Mouse (Mus musculus) forebrain, embryonic 10.5 days (tissue): ENCODE measurements around the gene Coil. TPM values are rescaled to one million over a fixed set of nuclear protein-coding genes. Genes with fewer than 3 reads are reported as not detected.
"Not testable (repeated sequence)": the region's sequence is repeated elsewhere in the genome, so short reads cannot be mapped to it uniquely, and the experiment has no call there.

Experiments used
- DNase-seq: peaks from one replicate; pipeline ENCODE4 v3.0.0-alpha.2; 2017; ENCODE audit warnings: low spot score; ENCODE audit errors: extremely low spot score
- H3K27ac ChIP-seq: fragments of 300-500 bp; sonication (generic); 2 replicates; pipeline ENCODE4 v1.5.1; 2016; ENCODE audit warnings: mild to moderate bottlenecking
- H3K27me3 ChIP-seq: fragments of 300-500 bp; sonication (generic); 2 replicates; pipeline ENCODE4 v1.6.1; 2016; ENCODE audit warnings: mild to moderate bottlenecking; ENCODE audit not compliant: poor library complexity, severe bottlenecking
- H3K36me3 ChIP-seq: fragments of 300-500 bp; sonication (generic); replicated peaks from 2 replicates; pipeline ENCODE4 v1.6.1; 2016; ENCODE audit warnings: mild to moderate bottlenecking, moderate library complexity
- H3K4me1 ChIP-seq: fragments of 300-500 bp; sonication (generic); 2 replicates; pipeline ENCODE4 v1.6.1; 2016
- H3K4me3 ChIP-seq: fragments of 300-500 bp; sonication (generic); 2 replicates; pipeline ENCODE4 v1.5.1; 2016; ENCODE audit warnings: mild to moderate bottlenecking, moderate library complexity
- H3K9me3 ChIP-seq: fragments of 300-500 bp; sonication (generic); 2 replicates; pipeline ENCODE4 v1.6.1; 2016; ENCODE audit warnings: mild to moderate bottlenecking, moderate library complexity
- WGBS: fragments of 180-500 bp; shearing (Covaris S2); methylation state at CpG from one replicate; pipeline ENCODE4 v1.1.7; 2016; 5-methylcytosine and 5-hydroxymethylcytosine counted together
- polyA plus RNA-seq: library from polyadenylated mRNA; unstranded; fragments of >200 nt; fragmentation: Nextera tagmentation; extraction: Ambion mirVana; gene quantifications from 2 replicates; pipeline ENCODE4 v1.2.1, GENCODE M21; 2016

Coil gene
- polyA plus RNA-seq, 1 experiment from 2014 or later, result 29.4 TPM

DNA sequence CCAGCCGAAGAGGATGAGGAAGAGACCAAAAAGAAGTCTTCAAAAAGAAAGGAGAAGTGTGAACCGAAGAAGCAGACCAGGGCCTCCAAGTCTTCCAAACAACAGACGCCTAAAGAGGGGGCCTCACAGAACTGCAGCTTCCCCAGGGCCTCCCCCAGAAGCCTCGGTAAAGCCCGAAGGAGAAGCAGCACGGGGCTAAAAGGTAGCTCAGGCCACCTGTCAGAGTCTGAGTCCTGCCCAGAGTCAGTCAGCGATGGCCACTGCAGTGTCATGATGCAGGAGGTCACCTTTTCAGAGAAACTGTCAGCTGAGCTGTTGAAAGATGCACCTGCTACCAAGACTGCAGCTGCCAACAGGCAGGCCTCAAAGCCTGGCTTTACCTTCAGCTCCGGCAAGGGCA lies 11.3 kb downstream of the Coil start:
- WGBS, result 91% methylated on average over 8 of the region's 8 CpGs
- Histone ChIP-seq H3K4me3 (no peak overlapping the region), H3K27ac (no peak overlapping the region), H3K36me3 (peaks cover 73% of the 10 kb centered on the region), H3K4me1 (no peaks in the 10 kb centered on the region), H3K9me3 (no peaks in the 10 kb centered on the region), H3K27me3 (no peaks in the 10 kb centered on the region)
- no peak for DNase-seq

DNA sequence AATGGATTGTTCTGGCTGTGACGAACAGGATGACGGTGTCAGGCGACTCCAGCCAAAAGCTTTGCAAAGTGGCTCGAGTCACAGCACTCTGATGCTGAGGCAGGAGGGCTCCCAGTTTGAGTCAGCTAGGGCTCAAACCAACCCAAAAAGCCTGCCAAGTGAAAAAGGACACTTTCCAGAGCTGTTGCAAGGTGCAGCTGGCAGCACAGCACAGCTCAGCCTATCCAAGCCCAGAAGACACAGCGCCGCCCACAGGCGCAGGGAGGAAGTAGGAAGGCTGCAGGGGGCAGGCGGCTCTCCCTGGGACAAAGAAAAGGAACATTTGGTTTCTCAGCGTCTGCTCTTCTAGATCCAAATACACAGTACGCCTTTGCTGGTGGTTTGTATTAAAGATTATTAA lies 16.6 kb downstream of the Coil start:
- whole genome bisulfite sequencing, result 89% methylated on average over 10 of the region's 10 CpGs
- Histone ChIP-seq H3K36me3 (peaks cover 92% of the 10 kb centered on the region), H3K27ac (no peak overlapping the region), H3K4me1 (no peaks in the 10 kb centered on the region), H3K4me3 (no peak overlapping the region), H3K27me3 (no peaks in the 10 kb centered on the region), H3K9me3 (no peaks in the 10 kb centered on the region)
- DNase-seq, result no peak

DNA sequence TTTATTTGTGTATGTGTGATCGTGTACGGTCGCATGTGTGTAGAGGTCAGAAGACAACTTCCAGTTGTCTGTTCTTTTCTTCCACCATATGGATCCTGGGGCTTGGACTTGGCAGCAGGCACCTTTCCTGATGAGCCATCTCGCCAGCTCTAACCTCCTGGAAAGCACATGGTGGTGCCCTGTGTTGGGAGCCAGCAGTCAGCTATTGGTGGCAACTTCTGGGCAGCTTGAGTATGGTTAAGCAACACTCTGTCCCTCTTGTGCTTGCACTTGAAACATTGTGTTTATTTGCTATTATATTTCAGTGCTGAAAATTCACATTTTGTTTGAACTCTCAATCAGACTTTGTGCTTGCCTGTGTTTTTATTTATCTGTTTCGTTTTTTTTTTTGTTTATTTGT lies 18.9 kb downstream of the Coil start:
- H3K27ac ChIP-seq, result no peak overlapping the region
- H3K4me3 ChIP-seq, result no peak overlapping the region
- DNase-seq, result no peak
- peaks cover 74% of the 10 kb centered on the region for H3K36me3 ChIP-seq
- WGBS, result 82% methylated on average over 5 of the region's 5 CpGs
- no peaks in the 10 kb centered on the region for H3K9me3 ChIP-seq
- no peaks in the 10 kb centered on the region for H3K27me3 ChIP-seq
- H3K4me1 ChIP-seq, result 0 out of 2 replicates have a peak, but pooled peaks cover 4% of the 10 kb centered on the region

DNA sequence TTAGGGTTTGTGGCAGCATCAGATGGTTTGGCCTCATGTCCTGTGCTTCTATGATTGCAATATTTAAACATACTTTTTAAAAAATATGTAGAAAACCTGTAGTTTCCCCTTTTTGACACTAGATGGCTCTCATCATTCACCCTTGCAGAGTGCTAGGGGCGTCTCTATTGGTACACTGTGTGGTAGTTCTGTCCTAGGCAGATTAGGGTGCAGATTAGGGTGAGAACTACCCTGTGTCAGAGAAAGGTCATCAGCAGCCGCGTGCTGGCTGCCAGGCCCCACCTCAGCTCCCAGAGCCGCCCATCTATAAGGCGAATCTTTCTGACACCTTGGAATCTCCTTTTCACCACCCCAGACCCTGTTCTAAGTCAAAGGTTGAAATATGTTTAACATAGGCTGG lies 19.5 kb downstream of the Coil start:
- no peaks in the 10 kb centered on the region for H3K9me3 ChIP-seq
- H3K4me3 ChIP-seq, result no peak overlapping the region
- no peaks in the 10 kb centered on the region for H3K27me3 ChIP-seq
- H3K27ac ChIP-seq, result no peak overlapping the region
- H3K36me3 ChIP-seq, result peaks cover 69% of the 10 kb centered on the region
- 70% methylated on average over 5 of the region's 5 CpGs for whole genome bisulfite sequencing
- DNase-seq, result no peak
- H3K4me1 ChIP-seq, result 0 out of 2 replicates have a peak, but pooled peaks cover 5% of the 10 kb centered on the region

DNA sequence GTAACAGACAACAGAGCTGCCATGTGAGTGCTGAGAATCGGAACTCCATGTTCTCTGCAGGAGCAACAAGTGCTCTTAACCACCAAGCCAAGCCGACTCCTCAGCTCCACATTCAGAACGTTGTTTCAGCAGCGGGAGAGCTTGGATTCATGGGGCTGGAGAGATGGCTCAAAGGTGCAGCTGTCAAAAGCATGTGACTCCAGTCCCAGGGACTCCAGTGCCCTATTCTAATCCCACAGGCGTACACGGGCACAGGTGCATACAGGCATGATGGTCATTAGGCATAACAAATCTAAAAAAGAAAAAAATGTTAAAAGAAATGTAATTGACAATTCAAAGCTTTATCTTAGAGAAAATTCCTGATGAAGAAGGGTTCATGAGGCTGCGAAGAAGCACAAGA lies 23.1 kb downstream of the Coil start:
- Histone ChIP-seq H3K4me1 (peaks cover 7% of the 10 kb centered on the region; the same call in 1 of the 2 replicates), H3K4me3 (no peak overlapping the region), H3K36me3 (peaks cover 32% of the 10 kb centered on the region), H3K27ac (no peak overlapping the region), H3K9me3 (no peaks in the 10 kb centered on the region), H3K27me3 (peaks cover 5% of the 10 kb centered on the region)
- no peak for DNase-seq
- 53% methylated on average over 7 of the region's 7 CpGs for WGBS

DNA sequence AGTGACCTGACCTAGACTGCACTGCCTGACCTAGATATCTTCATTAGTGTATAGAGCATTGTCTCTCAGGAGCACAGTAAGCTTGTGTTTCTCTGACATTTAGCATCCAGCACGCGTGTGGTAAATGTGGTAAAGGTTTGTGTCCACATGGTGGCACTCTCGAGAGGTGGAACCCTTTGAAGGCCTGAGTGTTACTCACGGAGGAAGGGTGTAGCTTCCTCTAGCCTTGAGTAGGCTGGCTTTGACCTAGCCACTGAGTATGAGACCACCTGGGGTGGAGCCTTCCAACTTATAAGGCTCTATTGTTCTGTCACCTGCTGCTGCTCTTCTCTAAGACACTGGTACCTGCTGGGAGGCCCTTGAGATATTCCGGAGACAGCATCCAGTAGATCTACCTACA lies 23.6 kb downstream of the Coil start:
- H3K27me3 ChIP-seq, result peaks cover 10% of the 10 kb centered on the region
- no peak overlapping the region for H3K27ac ChIP-seq
- peaks cover 11% of the 10 kb centered on the region for H3K4me1 ChIP-seq
- no peaks in the 10 kb centered on the region for H3K9me3 ChIP-seq
- peaks cover 28% of the 10 kb centered on the region for H3K36me3 ChIP-seq
- H3K4me3 ChIP-seq, result no peak overlapping the region
- WGBS, result 17% methylated on average over 5 of the region's 5 CpGs
- DNase-seq, result no peak

DNA sequence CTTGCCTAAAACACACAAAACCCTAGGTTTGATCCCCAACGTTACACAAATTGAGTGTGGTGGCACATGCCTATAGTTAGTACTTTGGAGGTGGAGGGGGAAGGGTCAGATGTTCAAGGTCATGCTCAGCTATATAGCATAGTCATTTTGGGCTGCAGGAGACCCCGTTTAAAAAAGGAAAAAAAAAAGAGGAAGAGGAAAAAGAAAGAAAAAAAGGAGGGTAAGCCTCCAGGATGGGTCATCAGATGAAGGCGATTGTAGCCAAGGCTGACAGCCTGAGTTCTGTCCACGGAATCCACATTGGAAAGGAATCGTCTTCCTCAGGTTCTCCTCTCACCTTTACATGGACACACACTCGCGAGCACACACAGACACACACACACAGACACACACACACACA lies 24.4 kb downstream of the Coil start:
- no peak overlapping the region for H3K4me3 ChIP-seq
- 91% methylated on average over 7 of the region's 7 CpGs for WGBS
- no peak overlapping the region for H3K27ac ChIP-seq
- no peak for DNase-seq
- H3K36me3 ChIP-seq, result peaks cover 22% of the 10 kb centered on the region
- H3K9me3 ChIP-seq, result no peaks in the 10 kb centered on the region
- H3K4me1 ChIP-seq, result peaks cover 20% of the 10 kb centered on the region
- H3K27me3 ChIP-seq, result peaks cover 18% of the 10 kb centered on the region

DNA sequence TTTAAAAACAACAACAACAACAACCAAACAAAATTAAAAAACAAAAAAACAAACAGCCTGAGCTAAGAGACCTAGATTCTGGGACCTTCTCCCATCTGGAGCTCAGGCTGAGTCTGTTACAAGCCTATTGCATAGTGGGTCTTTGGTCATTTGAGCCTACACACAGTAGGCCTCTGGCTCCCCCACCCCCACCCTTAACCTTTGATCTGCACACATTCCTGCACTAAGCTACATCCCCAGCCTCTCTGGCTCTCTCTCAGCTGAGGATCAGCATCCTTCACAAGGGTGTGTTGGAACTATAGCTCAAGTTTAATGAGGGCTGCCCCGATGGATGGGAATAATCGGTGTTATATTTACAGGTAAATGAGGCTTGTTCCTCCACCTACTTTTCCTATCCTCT lies 25.6 kb downstream of the Coil start:
- Histone ChIP-seq H3K4me1 (peaks cover 23% of the 10 kb centered on the region), H3K9me3 (no peaks in the 10 kb centered on the region), H3K4me3 (no peak overlapping the region), H3K36me3 (peaks cover 12% of the 10 kb centered on the region), H3K27me3 (peaks cover 30% of the 10 kb centered on the region), H3K27ac (no peak overlapping the region)
- no peak for DNase-seq
- WGBS, result 100% methylated on average over 2 of the region's 2 CpGs

DNA sequence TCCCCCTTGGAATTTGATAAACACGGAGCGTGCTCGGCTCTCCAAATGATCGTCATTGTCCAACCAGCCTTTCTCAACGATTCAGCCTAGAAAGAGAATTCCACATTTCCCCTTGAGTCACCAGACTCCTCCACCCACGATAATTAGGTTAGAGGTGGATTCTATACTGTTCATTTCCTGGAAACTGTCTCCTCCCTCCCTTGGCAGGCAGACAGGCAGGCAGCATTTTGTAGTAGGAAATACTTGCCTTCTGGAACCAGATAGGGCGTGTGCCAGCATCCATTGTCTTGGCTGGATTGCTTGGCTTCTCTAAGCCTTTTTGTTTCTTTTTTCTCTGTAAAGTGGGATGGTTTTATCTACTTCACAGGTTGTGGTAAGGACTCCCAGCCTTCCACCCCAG lies 26.4 kb downstream of the Coil start:
- Histone ChIP-seq H3K27ac (no peak overlapping the region), H3K9me3 (no peaks in the 10 kb centered on the region), H3K4me3 (no peak overlapping the region), H3K36me3 (peaks cover 4% of the 10 kb centered on the region), H3K27me3 (peaks cover 38% of the 10 kb centered on the region), H3K4me1 (peaks cover 23% of the 10 kb centered on the region)
- 82% methylated on average over 7 of the region's 7 CpGs for WGBS
- no peak for DNase-seq

DNA sequence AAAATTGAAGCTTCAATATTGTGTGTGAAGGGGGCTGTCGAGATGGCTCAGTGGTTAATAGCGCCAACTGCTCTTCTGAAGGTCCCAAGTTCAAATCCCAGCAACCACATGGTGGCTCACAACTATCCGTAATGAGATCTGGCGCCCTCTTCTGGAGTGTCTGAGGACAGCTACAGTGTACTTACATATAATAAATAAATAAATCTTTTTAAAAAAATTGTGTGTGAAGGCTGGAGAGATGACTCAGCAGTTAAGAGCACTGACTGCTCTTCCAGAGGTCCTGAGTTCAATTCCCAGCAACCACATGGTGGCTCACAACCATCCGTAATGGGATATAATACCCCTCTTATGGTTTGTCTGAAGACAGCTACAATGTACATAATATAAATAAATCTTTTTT lies 27.3 kb downstream of the Coil start:
- WGBS, result 87% methylated on average over 5 of the region's 5 CpGs
- H3K36me3 ChIP-seq, H3K4me3 ChIP-seq, H3K27ac ChIP-seq, H3K9me3 ChIP-seq, DNase-seq: not testable (repeated sequence)
- H3K4me1 ChIP-seq, result peaks cover 23% of the 10 kb centered on the region
- peaks cover 40% of the 10 kb centered on the region for H3K27me3 ChIP-seq

DNA sequence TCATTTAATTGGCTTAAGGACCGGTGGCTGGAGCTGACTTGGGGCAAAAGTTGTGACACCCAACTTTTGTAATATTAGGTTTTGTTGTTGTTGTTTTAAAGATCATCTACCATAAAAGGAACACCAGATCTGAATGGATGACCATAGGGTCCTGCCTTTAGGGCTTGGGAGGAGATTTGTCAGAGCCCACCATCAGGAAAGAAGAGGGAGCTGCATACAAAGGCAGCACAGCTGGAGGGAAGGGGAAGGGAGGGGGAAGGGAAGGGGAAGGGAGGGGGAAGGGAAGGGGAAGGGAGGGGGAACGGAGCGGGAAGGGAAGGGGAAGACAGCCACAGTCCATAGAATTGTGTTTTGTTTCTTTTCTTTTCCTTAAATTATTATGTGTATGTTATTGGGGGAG lies 28.4 kb downstream of the Coil start:
- H3K27me3 ChIP-seq, result peaks cover 40% of the 10 kb centered on the region
- WGBS, result 3% methylated on average over 3 of the region's 3 CpGs
- no peak overlapping the region for H3K27ac ChIP-seq
- 0 out of 2 replicates have a peak overlapping the region, but pooled peaks have one; percentile 51 for H3K4me3 ChIP-seq
- no peaks in the 10 kb centered on the region for H3K9me3 ChIP-seq
- peaks cover 30% of the 10 kb centered on the region for H3K4me1 ChIP-seq
- no peaks in the 10 kb centered on the region for H3K36me3 ChIP-seq
- DNase-seq, result no peak

DNA sequence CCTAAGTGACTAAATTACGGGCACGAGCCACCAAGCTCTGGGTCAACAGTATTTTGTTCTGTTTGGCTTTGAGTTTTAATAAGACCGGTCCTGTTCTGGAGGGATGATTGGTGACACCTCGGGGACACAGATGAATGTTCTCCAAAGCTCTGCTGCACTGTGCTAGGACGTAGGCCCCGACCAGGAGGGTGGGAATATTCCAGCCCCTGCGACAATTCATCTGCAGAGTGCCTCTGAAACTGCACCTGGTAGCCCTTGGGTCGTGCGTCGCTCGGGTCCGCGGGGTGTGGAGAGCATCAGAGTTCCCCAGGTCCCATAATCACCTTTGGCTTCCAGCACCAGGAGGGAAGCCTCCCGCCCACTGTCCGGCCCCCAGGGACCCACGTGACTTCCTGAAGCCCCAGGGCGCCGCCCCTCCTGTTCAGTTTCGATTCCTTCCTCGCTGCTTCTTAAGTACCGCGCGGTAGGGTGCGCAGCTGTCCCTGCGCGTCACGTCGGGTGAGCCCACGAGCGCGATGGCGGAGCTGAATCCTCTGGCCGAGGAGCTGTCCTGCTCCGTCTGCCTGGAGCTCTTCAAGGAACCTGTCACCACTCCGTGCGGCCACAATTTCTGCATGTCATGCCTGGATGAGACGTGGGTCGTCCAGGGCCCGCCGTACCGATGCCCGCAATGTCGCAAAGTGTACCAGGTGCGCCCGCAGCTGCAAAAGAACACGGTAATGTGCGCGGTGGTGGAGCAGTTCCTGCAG lies 29.1 kb downstream of the Coil start, which contains the start of gene Trim25:
Gene Trim25, plus strand, starts transcription at position 403 of the 749 bp plus-strand sequence.
- H3K9me3 ChIP-seq, result no peaks in the 10 kb centered on the region
- 3% methylated on average over 48 of the region's 48 CpGs for WGBS
- peak within 1 kb of the TSS; percentile 68 for H3K27ac ChIP-seq
- H3K4me3 ChIP-seq, result peak within 1 kb of the TSS; percentile 51
- H3K27me3 ChIP-seq, result peaks cover 40% of the 10 kb centered on the region
- H3K4me1 ChIP-seq, result peaks cover 25% of the 10 kb centered on the region
- no peaks in the 10 kb centered on the region for H3K36me3 ChIP-seq
- DNase-seq, result peak; percentile 57

DNA sequence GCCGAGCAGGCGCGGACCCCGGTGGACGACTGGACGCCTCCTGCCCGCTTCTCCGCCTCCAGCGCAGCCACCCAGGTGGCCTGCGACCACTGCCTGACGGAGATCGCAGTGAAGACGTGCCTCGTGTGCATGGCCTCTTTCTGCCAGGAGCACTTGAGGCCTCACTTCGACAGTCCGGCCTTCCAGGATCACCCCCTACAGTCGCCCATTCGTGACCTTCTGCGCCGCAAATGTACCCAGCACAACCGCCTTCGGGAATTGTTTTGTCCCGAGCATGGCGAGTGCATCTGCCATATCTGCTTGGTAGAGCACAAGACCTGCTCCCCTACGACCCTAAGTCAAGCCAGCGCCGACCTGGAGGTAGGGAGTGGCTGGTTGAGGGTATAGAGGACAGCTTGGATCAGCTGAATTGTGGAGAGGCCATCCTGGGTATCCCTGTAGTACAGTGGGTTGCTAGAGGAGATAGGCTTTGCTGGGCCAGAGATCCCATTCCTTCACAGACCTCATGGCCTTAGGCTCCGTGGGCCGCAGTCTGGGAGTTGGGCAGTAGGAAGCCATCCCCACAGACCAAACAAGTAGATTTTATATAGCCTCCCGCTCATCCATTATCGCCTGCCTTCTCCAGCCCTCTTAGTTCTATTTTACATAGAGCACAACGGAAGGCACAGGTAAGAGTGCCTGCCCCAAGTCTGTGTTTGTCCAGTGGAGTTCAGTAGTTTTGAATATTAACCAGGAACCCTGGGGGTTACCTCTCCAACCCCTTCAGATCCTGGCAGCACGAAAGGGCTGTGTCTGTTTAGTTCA lies 29.9 kb downstream of the Coil start:
- 26% methylated on average over 33 of the region's 33 CpGs for WGBS

More for the DNA sequence above, 29.9 kb downstream of the Coil start:
- H3K36me3 ChIP-seq, result no peaks in the 10 kb centered on the region
- no peak for DNase-seq
- H3K27ac ChIP-seq, result peak overlapping the region; percentile 68
- peaks cover 25% of the 10 kb centered on the region for H3K4me1 ChIP-seq
- peaks cover 40% of the 10 kb centered on the region for H3K27me3 ChIP-seq
- H3K9me3 ChIP-seq, result no peaks in the 10 kb centered on the region
- peak overlapping the region; percentile 51 for H3K4me3 ChIP-seq
